In genomic region chr15:12450790-12451189, GRCm38 (mm10) we compare ENCODE assay signal across 23 mouse cellular contexts.
DNase-seq lines count a peak whose midpoint lies in the region; ATAC-seq and TF ChIP-seq lines count a peak whose summit lies in the region.
"Had no signal": no experiment of that assay in that cellular context is flagged by ENCODE, and none has a peak within 500 bp of the region (broad histone marks: within the 10 kb centered on the region; RNA-seq: fewer than 3 reads in every experiment).

No protein-coding gene starts in this region.

- no peak overlapping the region for H3K4me2 ChIP-seq in kidney, embryonic 14.5 days (replicated peaks; ENCODE audit: low read depth, low read length)
- H3K4me2 ChIP-seq in limb, embryonic 11.5 days (ENCODE audit: low read depth, severe bottlenecking) = no peak overlapping the region
- H3K4me2 ChIP-seq: embryonic facial prominence, embryonic 13.5 days; forebrain, embryonic 12.5 days; heart, embryonic 13.5 days; liver, embryonic 13.5 days; midbrain, embryonic 11.5 days had no signal

- peak overlapping the region; percentile 0 for H3K4me3 ChIP-seq in gastrocnemius, adult 2 months
- H3K4me3 ChIP-seq in kidney, embryonic 14.5 days (ENCODE audit: low read length) = no peak overlapping the region
- no peak overlapping the region for H3K4me3 ChIP-seq in limb, embryonic 10.5 days
- no peak overlapping the region for H3K4me3 ChIP-seq in limb, embryonic 11.5 days (ENCODE audit: low read depth, low read length)
- H3K4me3 ChIP-seq: embryonic facial prominence, embryonic 13.5 days; erythroblast, embryonic 14.5 days; forebrain, embryonic 12.5 days; heart, embryonic 13.5 days; liver, embryonic 13.5 days had no signal

- intact Hi-C loops in gastrocnemius, adult 2 months (cut with DNase I) = no loop called here

- TF ChIP-seq CTCF in gastrocnemius, adult 2 months (IDR thresholded peaks at IDR 0.05) = no peak

- H3K27ac ChIP-seq in gastrocnemius, adult 2 months = peak overlapping the region; percentile 73
- no peak overlapping the region for H3K27ac ChIP-seq in kidney, embryonic 14.5 days (ENCODE audit: low read depth, low read length)
- H3K27ac ChIP-seq in limb, embryonic 10.5 days = peak overlapping the region; percentile 68
- peak overlapping the region; percentile 54; the same call in 1 of the 2 replicates for H3K27ac ChIP-seq in limb, embryonic 11.5 days (replicated peaks; ENCODE audit: low read depth, low read length)
- H3K27ac ChIP-seq: embryonic facial prominence, embryonic 13.5 days; forebrain, embryonic 12.5 days; heart, embryonic 13.5 days; liver, embryonic 13.5 days had no signal

- H3K27me3 ChIP-seq in kidney, embryonic 14.5 days (ENCODE audit: control insufficient read depth, insufficient read depth, low read length) = no peaks in the 10 kb centered on the region
- H3K27me3 ChIP-seq in limb, embryonic 10.5 days (ENCODE audit: low read depth, poor library complexity, severe bottlenecking) = no peaks in the 10 kb centered on the region
- no peaks in the 10 kb centered on the region for H3K27me3 ChIP-seq in limb, embryonic 11.5 days (ENCODE audit: control insufficient read depth, insufficient read depth, low read length)
- H3K27me3 ChIP-seq: embryonic facial prominence, embryonic 13.5 days; forebrain, embryonic 12.5 days; heart, embryonic 13.5 days; liver, embryonic 13.5 days had no signal

- H3K4me1 ChIP-seq in kidney, embryonic 14.5 days (ENCODE audit: control insufficient read depth, insufficient read depth, low read length) = peaks cover 4% of the 10 kb centered on the region; the same call in 1 of the 2 replicates
- peaks cover 46% of the 10 kb centered on the region for H3K4me1 ChIP-seq in limb, embryonic 10.5 days
- peaks cover 19% of the 10 kb centered on the region; the same call in 1 of the 2 replicates for H3K4me1 ChIP-seq in limb, embryonic 11.5 days (ENCODE audit: control insufficient read depth, insufficient read depth, low read length)
- H3K4me1 ChIP-seq: forebrain, embryonic 12.5 days; liver, embryonic 13.5 days had no signal

- H3K36me3 ChIP-seq in kidney, embryonic 14.5 days (ENCODE audit: control insufficient read depth, insufficient read depth, low read length) = no peaks in the 10 kb centered on the region
- H3K36me3 ChIP-seq in limb, embryonic 10.5 days = no peaks in the 10 kb centered on the region
- no peaks in the 10 kb centered on the region for H3K36me3 ChIP-seq in limb, embryonic 11.5 days (ENCODE audit: control insufficient read depth, insufficient read depth, low read length)
- H3K36me3 ChIP-seq: embryonic facial prominence, embryonic 13.5 days; forebrain, embryonic 12.5 days; heart, embryonic 13.5 days; liver, embryonic 13.5 days had no signal

- 45% methylated on average over 6 of the region's 6 CpGs for WGBS in kidney, embryonic 14.5 days
- WGBS in limb, embryonic 10.5 days = 70% methylated on average over 6 of the region's 6 CpGs
- WGBS in limb, embryonic 11.5 days = 46% methylated on average over 6 of the region's 6 CpGs

- H3K9ac ChIP-seq in kidney, embryonic 14.5 days (ENCODE audit: low read depth, low read length) = no peak overlapping the region
- no peak overlapping the region for H3K9ac ChIP-seq in limb, embryonic 11.5 days (ENCODE audit: low read length)
- H3K9ac ChIP-seq: embryonic facial prominence, embryonic 13.5 days; forebrain, embryonic 12.5 days; heart, embryonic 13.5 days; liver, embryonic 13.5 days had no signal

- DNase-seq in gastrocnemius, adult 2 months = no peak
- DNase-seq in gastrocnemius, adult 8-10 months (ENCODE audit: low spot score in 2 of 2) = no peak
- DNase-seq in kidney, postnatal 36 days = no peak
- no peak for DNase-seq in limb, embryonic 10.5 days (ENCODE audit: low spot score)
- DNase-seq in limb, embryonic 11.5 days (ENCODE audit: low spot score) = no peak
- no peak for DNase-seq in right cerebral cortex, postnatal 36 days (ENCODE audit: low spot score in 2 of 2)
- DNase-seq: adrenal gland, adult 2 months; embryo, embryonic 11 days; gastrocnemius, postnatal 10 days; heart, postnatal 36 days; left cerebral cortex, postnatal 4 days; liver, embryonic 13.5 days; lung, adult 2 months; lung, postnatal 14 days; right cerebral cortex, postnatal 14 days; spleen, adult 18-20 months had no signal

- H3K9me3 ChIP-seq in kidney, embryonic 14.5 days (ENCODE audit: control insufficient read depth, low read length) = no peaks in the 10 kb centered on the region
- H3K9me3 ChIP-seq in limb, embryonic 10.5 days (replicated peaks) = no peaks in the 10 kb centered on the region
- no peaks in the 10 kb centered on the region for H3K9me3 ChIP-seq in limb, embryonic 11.5 days (ENCODE audit: control insufficient read depth, low read length)
- H3K9me3 ChIP-seq: embryonic facial prominence, embryonic 13.5 days; forebrain, embryonic 12.5 days; heart, embryonic 13.5 days; liver, embryonic 13.5 days had no signal

- ATAC-seq in kidney, embryonic 14.5 days (ENCODE audit: low FRiP score, low TSS enrichment) = peak; percentile 37; the same call in 1 of the 2 replicates
- no peak for ATAC-seq in limb, embryonic 11.5 days (ENCODE audit: insufficient number of reproducible peaks, low FRiP score, low TSS enrichment, low read depth)
- ATAC-seq: intestine, postnatal 0 days had no signal
